Mouse (Mus musculus) bone marrow, adult 2 months (tissue): Measurements from ENCODE around the gene Rdh5.

ENCODE experiments used
- CTCF ChIP-seq: fragments of 200-500 bp; IDR thresholded peaks from 2 replicates; pipeline ENCODE4 v1.5.1; 2011; ENCODE audit warnings: low read length, control low read depth; ENCODE audit not compliant: control insufficient read depth, insufficient read depth
- POLR2A ChIP-seq: fragments of 200-500 bp; IDR thresholded peaks from 2 replicates; pipeline ENCODE4 v1.6.1; 2011; ENCODE audit warnings: low read depth, mild to moderate bottlenecking, control low read depth, low read length, borderline replicate concordance; ENCODE audit not compliant: control insufficient read depth

GRCm38 (mm10) chr10:128900698-128901097 is 22.0 kb downstream of the Rdh5 start, which contains the start of gene Cd63:
- TF ChIP-seq POLR2A (no peak), CTCF (no peak)
